Mouse (Mus musculus) heart, adult 9 months (tissue): ENCODE measurements around the gene Tmem229b.
"Not testable (repeated sequence)": the region's sequence is repeated elsewhere in the genome, so short reads cannot be mapped to it uniquely, and the experiment has no call there.

Experiments
- DNase-seq, 2 experiments: peaks; one replicate each; pipeline ENCODE4 v3.0.0; 2022; ENCODE audit warnings: low spot score in 2 of 2

The Tmem229b gene

DNA sequence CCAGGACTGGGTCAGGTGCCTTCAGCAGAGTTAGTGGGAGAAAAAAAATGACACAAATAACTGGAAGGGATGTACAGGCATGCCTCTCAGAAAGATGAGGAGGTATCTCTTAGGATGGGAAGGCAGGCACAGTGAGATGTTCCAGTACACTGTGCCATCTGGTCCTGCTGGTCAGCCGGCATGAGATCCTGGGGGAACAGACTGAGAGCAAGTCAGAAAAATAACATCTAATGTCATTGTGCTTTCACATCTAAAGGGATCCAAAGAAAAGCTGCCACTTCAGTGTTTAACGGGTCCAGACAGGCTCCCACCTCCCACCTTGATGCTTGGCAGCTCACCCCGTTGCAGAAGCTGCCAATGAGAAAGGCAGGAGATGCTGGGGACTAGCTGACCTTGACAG lies 54.9 kb downstream of the Tmem229b start:
- no peak for DNase-seq

DNA sequence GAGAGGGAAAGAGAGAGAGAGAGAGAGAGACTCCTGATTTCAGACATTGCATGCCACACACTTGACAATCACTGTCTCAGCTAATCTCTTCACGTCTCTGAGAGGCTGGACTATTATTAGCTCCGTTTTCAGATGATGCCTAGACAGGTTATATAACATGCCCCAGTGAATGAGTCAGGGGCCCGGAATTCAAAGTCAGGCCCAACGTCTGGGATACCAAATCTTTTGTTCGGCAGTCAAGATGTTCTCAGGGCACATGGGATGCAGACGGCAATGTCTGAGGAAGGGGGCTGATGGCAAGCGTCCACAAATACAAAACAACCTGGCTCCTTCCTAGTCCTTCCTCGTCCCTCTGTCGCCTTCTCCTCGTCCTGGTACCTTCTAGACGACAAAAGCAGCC lies 55.4 kb downstream of the Tmem229b start:
- DNase-seq: peak; percentile 15 to 27

DNA sequence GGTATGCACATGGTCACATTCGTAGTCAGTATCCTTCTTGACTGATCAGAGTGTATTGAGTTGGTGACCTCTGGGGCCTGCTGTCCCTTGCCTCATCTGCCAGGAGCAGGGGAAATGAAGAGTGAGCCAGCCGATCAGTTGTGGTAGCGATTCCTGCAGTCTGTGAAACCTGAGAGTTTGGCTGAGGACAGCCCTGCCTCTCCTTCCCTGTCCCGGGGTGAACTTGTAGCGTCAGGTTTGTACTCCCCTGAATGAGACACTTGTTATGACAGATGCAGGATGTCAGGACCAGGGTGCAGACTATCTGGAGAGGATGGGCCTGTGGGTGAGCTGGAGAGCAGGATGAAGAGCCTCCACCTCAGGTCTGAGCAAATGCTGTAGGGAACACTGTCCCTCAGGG lies 59.8 kb downstream of the Tmem229b start:
- no peak for DNase-seq

DNA sequence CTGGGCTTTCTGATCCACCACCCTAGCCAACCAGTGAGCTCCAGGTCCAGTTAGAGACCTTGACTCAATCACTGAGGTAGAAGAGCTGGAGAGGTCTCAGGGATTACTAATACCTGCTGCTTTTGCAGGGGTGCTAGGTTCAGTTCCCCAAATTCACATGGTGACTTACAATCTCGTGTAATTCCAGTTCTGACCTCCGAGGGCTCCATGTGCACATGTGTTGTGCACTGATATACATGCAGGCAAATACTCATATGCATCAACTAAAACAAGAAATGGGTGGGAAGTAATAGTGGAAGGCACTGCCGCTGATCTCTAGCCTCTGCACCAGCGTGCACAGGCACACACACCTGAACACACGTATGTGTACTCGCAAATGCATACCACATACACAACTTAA lies 60.3 kb downstream of the Tmem229b start:
- DNase-seq: no peak

DNA sequence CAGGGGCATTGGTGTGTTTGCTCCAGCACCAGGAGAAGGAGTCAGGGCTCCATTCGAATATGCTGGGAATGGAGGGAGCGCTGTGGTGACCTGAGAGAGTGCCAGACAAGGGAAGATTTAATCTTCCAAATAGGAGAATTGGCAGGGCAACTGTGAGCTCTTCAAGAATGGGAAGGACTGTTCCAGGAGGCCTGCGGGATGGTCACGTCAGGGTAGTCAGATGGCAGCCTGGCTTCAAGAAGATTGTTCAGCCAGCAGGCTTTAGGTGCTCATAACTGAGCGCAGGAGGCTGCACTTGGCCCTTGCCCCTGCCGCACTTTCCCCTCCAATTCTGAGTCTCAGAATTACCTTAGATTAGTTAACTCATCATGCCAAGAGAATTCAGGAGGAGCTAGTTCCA lies 64.5 kb downstream of the Tmem229b start:
- no peak for DNase-seq

DNA sequence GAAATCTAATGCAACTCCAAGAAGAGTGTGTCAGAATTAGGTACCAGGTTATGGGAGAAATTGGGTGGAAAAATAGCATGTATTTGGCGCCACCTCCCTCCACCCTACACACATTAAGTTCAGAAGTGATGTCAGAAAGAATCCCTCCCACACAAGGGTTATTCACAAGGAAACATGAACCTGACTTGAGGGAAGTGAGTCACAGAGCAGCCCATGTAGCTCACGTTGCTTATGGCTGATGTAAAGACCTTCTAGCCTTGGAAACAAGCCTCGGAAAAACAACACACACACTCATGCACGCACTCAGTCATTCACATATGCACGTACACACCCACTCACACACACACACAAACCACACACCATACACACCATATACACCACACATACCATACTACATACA lies 67.3 kb downstream of the Tmem229b start:
- no peak for DNase-seq

DNA sequence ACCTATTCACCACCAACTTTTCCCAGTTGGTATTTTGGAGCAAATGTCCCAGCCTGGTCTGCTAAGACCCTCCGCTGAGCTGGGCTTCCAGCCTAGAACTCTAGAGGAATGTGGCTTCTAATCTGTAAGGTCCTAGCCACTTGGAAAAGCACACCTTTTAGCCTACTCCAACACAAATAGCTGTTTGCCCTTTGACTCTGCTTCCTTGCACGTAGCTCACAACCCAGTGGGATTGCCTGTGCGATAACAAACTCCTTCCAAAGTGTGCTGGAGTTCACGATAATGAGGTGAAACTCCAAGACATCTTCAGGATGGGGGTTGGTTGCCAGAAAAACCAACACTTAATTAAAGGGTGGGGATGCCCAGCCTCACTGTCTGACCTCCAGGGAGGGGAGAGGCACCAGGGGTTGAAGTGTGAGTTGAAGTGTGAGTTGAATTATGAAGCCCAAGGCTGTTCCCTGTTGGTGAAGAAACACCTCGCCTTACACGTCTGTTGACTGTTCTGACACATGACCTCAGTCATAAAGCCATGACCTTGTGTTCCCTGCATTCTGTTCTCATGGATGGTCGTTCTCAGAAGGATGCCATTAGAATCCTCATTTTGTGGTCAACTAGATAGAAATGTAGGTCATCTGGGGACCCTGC lies 67.9 kb downstream of the Tmem229b start:
- no peak for DNase-seq

DNA sequence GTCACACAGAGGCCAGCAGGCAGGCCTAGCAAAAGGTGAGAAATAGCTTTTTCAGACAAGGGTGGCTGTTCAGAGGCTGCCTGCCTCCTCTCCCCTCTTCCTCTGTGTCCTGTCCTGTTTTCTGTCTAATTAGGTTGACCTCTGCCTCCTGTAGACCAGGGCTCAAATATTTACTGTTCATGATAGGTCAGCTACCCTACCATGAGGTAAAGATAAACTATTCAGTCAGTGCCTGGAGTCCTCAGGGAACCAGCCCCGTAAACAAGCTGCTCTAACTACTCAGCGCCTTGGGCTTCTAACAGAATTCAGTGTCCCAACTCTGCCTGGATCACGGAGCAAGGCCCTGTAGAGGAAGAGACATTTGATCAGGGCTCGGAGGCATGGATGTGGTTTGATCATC lies 70.9 kb downstream of the Tmem229b start:
- DNase-seq: no peak

DNA sequence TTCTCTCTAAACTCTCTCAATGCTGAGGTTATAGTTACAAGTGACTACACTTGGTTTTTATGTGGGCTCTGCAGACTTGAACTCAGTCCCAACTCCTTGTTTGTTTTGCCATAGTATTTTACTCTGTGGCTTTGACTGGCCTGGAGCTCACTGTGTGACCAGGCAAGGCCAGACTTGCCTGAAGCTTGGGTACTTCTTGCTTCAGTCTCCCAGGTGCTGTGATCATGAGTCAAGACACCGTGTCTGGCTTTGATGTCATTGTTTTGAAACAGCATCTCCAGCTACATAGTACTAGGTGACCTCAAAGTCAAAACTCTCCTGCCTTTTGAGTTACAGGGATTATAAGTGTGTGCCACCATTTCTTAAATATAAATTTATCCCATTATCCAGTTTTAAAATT lies 77.5 kb downstream of the Tmem229b start:
- DNase-seq: no peak

DNA sequence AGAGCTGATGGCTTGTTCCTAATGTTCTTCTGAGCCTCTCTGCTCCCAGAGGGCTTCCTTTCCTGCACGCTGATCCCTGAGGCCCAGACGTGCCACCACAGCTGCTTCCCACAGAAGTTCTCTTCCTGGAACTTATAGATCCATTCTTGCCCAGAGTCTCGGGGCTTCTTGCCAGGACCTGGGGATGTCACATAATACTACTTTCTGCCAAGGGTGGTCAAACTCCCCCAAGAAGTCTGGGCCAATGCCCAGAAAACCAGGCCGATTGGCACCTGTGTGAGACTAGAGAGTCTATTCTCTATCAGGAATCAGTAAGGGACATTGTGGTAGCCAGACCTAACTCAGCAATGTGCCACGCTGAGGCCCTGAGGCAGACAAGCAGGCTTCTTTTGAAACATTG lies 80.1 kb downstream of the Tmem229b start:
- no peak for DNase-seq

DNA sequence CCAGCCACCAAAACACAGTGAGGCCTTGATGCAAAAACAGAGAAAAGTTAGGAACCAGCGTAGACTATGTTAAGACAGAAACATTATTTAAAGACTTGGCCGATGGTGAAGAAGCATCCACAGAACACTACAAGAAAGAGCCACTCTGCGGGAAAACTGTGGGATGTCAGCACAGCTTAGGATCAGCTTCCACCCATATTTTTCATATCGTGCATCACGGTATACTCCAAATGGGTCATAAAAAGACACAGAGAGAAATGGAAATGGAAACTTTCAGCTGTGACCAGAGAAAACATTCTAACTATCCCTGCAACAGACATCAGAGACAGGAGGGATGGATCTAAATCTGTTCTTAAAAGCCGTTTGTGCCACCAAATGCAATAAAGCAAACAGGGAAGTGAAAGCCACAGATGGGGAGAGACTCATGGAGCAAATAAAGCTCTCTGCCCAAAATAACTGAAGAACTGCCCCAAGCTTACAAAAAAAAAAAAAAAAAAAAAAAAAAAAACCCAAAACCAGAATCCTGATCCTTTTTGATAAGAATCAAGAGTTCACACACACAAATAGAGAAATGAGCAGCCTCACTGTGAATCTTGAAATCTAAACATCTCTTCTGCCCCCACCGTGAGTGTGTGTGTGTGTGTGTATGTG lies 83.8 kb downstream of the Tmem229b start:
- DNase-seq: peak in 1 of 2 experiments; percentile 25

DNA sequence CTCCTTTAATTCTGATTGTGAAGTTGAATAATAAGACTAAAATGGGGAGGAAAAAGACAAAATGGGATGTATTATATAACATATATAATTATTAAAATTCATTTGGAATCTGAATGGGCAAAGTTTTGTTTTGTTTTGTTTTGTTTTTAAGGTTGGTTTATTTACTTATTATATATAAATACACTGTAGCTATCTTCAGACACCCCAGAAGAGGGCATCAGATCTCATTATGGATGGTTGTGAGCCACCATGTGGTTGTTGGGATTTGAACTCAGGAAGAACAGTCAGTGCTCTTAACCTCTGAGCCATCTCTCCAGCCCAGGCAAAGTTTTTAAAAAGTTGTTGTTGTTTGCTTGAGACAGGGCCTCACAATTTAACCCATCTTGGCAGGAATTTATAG lies 84.5 kb downstream of the Tmem229b start:
- not testable (repeated sequence) for DNase-seq

DNA sequence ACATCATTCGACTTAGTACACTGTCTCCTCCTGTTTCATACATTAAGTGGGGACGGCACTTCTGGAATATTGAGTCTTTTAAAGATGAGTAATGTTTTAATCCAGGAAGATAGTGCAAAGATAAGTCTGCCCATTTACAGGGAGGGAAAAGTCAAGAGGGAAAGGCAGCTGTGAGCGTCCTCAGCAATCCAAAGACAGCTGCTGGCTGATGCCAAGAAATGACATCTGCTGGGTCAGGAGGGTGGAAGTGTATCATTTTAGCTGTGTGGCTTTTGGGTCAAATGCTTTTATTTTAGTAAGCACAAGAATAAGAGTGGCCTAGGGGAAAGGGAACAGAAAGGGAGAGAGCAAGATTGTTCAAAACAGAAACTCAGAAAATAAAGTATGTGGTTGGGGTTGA lies 85.4 kb downstream of the Tmem229b start:
- peak in 1 of 2 experiments; percentile 32 for DNase-seq

DNA sequence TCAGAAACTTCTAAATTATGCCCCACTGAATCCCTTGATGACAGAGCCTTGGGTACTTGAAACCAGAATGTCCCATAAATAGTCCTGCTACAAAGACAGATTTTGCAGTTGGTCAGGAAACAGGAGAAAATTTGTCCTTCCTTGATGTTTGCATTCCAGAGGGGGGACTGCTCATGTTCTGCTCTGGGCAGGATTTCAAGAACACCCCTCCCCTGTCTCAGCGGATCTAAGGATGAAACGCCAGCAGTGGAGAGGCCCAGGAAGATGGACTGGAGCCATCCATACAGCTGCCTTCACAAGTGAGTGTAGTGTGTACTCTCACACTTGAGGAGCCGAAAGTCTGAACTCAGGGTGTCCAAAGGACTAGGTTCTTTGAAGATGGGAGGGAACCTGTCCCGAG lies 86.0 kb downstream of the Tmem229b start:
- no peak for DNase-seq

DNA sequence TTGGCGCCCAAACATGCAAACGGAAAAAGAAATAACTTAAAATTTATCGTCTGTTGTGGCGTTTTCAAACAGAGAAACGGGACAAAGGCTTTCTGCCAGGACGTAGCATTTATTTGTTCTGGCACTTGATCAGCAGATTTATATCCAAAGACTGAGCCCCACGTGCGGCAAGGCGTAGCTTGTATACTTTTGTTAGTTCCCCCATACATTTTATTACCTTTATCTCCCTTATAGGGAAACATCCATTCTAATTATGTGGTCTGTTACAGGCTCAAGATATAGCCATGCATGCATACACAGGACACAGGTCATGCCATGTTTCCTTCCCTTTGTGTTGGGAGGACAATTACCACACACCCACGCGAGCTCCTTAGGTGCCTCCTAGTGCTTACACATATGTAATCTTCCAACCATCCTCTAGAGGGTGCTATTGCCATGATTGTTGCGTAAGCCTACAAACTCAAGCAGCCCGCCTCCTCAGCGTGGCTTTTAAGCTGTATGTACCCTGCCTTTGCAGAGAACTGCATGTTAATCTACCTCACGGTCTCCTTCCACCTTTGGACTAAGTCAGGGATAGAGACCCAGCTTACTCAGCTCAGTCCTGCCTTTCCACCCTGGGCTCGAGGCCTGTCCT lies 88.2 kb downstream of the Tmem229b start:
- DNase-seq: peak; percentile 63 to 64

DNA sequence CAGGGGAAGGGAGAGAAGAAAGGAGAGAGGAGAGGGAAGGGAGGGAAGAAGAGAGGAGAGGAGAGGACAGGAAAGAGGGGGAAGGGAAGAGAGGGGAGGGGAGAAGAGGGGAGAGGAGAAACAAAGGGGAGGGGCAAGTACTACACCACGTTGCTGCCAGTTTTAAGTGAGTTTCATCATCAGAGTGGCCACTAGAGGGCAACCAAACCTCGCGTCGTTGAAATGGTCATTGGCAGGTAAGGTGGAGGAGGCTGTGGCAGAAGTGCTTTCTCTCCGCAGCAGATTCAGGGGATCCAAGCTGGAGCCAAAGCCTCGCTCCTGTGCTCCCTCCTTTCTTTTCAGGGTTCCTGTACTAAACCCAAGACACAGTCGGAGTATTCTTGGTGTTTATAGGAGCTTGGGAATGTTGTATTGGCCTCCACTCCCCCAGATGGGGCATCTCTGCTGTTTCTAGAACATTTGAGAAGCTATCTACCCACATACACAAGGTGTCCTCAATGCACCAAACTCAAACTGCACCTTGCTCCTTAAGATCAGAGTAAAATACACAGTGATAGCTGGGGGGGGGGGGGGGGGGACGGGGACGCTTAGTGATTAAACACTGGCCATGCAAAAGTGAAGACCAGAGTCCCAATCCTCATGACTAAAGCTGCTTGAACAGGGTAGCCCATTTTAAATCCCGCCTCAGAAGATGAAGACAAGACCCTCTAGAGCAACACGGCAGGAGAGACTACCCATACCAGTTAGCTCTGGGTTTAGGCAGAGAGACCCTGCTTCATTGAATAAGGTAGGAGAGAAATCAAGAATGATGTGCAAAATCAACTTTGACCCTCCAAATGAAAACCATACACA lies 89.0 kb downstream of the Tmem229b start:
- DNase-seq: peak; percentile 62 to 78

DNA sequence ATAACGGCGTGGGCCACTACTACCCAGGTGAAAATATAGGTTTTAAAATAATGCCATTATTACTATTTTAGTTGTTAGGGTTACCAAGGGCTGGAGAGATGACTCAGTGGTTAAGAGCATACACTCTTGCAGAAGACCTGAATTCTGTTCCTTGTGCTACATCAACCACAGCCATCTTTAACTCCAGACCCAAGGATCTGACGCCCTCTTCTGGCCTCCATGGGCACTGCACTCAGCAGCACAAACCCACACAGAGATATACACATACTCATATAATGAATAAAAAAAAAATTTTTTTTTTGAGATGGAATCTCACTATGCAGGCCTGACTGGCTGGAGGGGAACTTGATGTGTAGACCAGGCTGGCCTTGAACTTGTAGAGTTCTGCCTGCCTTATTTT lies 91.1 kb downstream of the Tmem229b start:
- no peak for DNase-seq

DNA sequence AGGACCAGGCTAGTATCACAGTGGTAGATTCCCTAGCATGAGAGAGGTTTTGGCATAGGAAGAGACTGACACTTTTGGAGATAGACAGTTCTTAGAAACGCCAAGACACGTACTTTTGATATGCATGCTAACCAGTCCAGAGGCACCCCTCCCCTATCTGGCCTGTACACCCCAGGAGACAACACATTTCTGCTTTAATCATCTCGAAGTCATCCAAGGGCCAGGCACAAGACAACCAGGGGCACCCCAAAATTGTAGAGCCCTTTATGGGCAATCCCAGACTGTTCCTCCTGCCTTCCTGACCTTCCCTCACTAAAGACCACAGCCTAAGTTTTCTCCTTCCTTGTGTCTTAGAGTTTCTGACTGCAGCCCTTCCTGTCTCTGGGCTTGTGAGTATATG lies 91.9 kb downstream of the Tmem229b start:
- no peak for DNase-seq

DNA sequence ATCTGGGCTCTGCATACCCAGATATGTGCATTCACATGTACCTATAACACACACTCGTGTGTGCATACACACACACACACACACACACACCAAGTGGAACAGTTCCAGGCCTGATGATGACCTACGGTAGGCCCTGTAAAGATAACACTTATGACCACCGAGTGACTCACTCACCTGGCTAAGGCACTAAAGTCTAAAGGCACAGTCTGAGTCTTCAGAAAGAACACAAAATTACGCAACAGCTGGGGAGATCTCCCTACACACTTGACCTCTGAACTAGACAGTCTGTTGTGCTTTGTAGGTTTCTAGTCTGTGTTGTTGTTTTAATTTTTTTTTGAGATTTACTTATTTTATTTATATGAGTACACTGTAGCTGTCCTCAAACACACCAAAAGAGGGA lies 93.0 kb downstream of the Tmem229b start:
- DNase-seq: no peak
